Mouse (Mus musculus): Measurements from ENCODE around the gene Camta1. TPM values are rescaled to one million over a fixed set of nuclear protein-coding genes. Genes with fewer than 3 reads are reported as not detected.

The Camta1 gene
- total RNA-seq, 1 experiment, result 9.3 TPM

DNA sequence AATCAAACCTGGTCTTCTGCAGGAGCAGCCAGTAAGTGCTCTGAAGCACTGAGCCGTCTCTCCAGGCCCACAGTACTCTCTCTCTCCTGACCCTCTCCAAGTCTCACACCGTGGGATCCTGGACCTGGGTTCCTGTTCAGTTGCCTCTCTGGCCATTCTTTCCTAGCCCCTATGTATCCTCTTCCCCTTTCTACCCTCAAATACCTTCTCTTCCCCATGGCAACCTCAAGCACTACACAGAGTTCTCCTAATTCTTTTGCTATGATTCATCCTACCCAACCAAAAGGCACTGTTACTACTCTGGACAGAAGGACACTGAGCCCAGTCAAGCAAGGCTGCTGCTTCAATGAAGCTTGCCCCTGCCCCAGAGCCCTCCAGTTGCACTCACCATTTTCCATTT is 19.1 kb downstream of the Camta1 start:
- Histone ChIP-seq H3K27ac (ENCODE audit: insufficient read depth, low read depth, low read length, poor library complexity, severe bottlenecking) (no peak overlapping the region), H3K36me3 (ENCODE audit: control insufficient read depth, insufficient read depth, low read length, poor library complexity, severe bottlenecking) (peaks cover 2% of the 10 kb centered on the region; the same call in 1 of the 2 replicates), H3K9me3 (ENCODE audit: control insufficient read depth, insufficient read depth, low read depth, low read length) (no peaks in the 10 kb centered on the region), H3K4me3 (ENCODE audit: insufficient read depth in 1 of 2, low read depth in 1 of 2, low read length in 2 of 2, poor library complexity in 1 of 2, severe bottlenecking in 1 of 2) (no peak overlapping the region), H3K9ac (ENCODE audit: insufficient read depth, low read depth, low read length, poor library complexity, severe bottlenecking) (no peak overlapping the region), H3K4me1 (ENCODE audit: control insufficient read depth in 2 of 2, insufficient read depth in 2 of 2, low read length in 2 of 2, poor library complexity in 1 of 2) (no peaks in the 10 kb centered on the region; a peak in 1 of 4 replicates)
- TF ChIP-seq HCFC1 (IDR thresholded peaks at IDR 0.05; ENCODE audit: borderline replicate concordance, insufficient read depth, low read length), result no peak
- TF ChIP-seq ZC3H11A (IDR thresholded peaks at IDR 0.05; ENCODE audit: borderline replicate concordance, low read depth, low read length), result no peak
- in situ Hi-C loops (cut with MboI; ENCODE audit: low sequenced_read_pairs in 2 of 2, unreplicated experiment in 2 of 2), result no loop called here
- no peak for DNase-seq (ENCODE audit: low read depth, low spot score)

DNA sequence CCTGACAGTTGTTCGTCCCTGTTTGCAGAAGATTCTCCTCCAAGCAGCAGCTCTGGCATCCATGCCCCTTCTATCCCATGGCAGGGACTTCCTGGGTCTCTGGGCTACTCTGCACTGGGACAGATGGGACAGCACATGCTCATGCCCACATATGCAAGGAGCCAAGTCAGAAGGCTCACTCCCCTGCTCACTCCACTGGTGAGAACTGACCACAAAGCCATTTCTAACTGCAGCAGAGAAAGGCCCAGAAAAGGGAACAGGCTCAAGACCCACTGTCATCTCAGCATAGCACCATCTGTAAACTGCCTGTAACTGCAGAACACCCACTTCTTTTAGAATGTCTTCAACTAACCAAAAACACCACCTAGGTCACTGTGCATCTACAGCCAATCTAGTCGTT is 23.2 kb downstream of the Camta1 start:
- no peak for DNase-seq (ENCODE audit: low read depth, low spot score)
- in situ Hi-C loops (cut with MboI; ENCODE audit: low sequenced_read_pairs in 2 of 2, unreplicated experiment in 2 of 2), result no loop called here

DNA sequence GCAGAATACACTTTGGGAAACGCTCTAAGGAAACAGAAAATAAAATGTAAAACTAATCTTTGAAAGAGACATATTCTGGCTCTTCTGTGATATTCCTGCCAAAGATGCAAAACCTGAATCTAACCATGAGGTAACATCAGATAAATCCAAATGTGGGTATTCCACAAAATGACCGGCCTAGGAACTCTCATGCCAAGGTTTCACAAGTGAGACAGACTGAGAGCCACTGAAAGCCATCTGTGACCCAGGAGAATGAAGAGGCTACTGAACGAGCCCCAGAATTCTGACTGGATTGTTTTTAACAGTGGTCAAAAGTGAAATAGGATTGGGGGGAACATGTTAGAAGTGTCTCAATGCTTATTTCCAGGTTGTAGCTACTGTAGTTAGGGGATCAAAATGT is 25.8 kb downstream of the Camta1 start:
- no peak for DNase-seq (ENCODE audit: low read depth, low spot score)
- no peak overlapping the region for H3K9ac ChIP-seq (ENCODE audit: insufficient read depth, low read depth, low read length, poor library complexity, severe bottlenecking)
- H3K4me3 ChIP-seq (ENCODE audit: insufficient read depth in 1 of 2, low read depth in 1 of 2, low read length in 2 of 2, poor library complexity in 1 of 2, severe bottlenecking in 1 of 2), result no peak overlapping the region
- no peak overlapping the region for H3K27ac ChIP-seq (ENCODE audit: insufficient read depth, low read depth, low read length, poor library complexity, severe bottlenecking)
- no peaks in the 10 kb centered on the region for H3K4me1 ChIP-seq (ENCODE audit: control insufficient read depth in 2 of 2, insufficient read depth in 2 of 2, low read length in 2 of 2, poor library complexity in 1 of 2)
- in situ Hi-C loops (cut with MboI; ENCODE audit: low sequenced_read_pairs in 2 of 2, unreplicated experiment in 2 of 2), result no loop called here
- no peaks in the 10 kb centered on the region for H3K9me3 ChIP-seq (ENCODE audit: control insufficient read depth, insufficient read depth, low read depth, low read length)
- TF ChIP-seq CHD2 (IDR thresholded peaks at IDR 0.05; ENCODE audit: low read depth, low read length) (no peak), ZNF384 (IDR thresholded peaks at IDR 0.05; ENCODE audit: low read depth, low read length) (no peak), HCFC1 (IDR thresholded peaks at IDR 0.05; ENCODE audit: borderline replicate concordance, insufficient read depth, low read length) (no peak), MAFK (IDR thresholded peaks at IDR 0.05; ENCODE audit: insufficient read depth, low read depth, low read length) (no peak), ZC3H11A (IDR thresholded peaks at IDR 0.05; ENCODE audit: borderline replicate concordance, low read depth, low read length) (no peak)
- no peaks in the 10 kb centered on the region; the same call in 1 of the 2 replicates for H3K36me3 ChIP-seq (ENCODE audit: control insufficient read depth, insufficient read depth, low read length, poor library complexity, severe bottlenecking)

More for the DNA sequence above, 23.2 kb downstream of the Camta1 start:
- H3K4me1 ChIP-seq (ENCODE audit: control insufficient read depth in 2 of 2, insufficient read depth in 2 of 2, low read length in 2 of 2, poor library complexity in 1 of 2), result no peaks in the 10 kb centered on the region; a peak in 1 of 4 replicates
- H3K36me3 ChIP-seq (ENCODE audit: control insufficient read depth, insufficient read depth, low read length, poor library complexity, severe bottlenecking), result peaks cover 2% of the 10 kb centered on the region; the same call in 1 of the 2 replicates
- H3K9me3 ChIP-seq (ENCODE audit: control insufficient read depth, insufficient read depth, low read depth, low read length), result no peaks in the 10 kb centered on the region
- H3K9ac ChIP-seq (ENCODE audit: insufficient read depth, low read depth, low read length, poor library complexity, severe bottlenecking), result no peak overlapping the region
- no peak overlapping the region for H3K27ac ChIP-seq (ENCODE audit: insufficient read depth, low read depth, low read length, poor library complexity, severe bottlenecking)
- H3K4me3 ChIP-seq (ENCODE audit: insufficient read depth in 1 of 2, low read depth in 1 of 2, low read length in 2 of 2, poor library complexity in 1 of 2, severe bottlenecking in 1 of 2), result no peak overlapping the region
- TF ChIP-seq ZC3H11A (IDR thresholded peaks at IDR 0.05; ENCODE audit: borderline replicate concordance, low read depth, low read length) (no peak), ZNF384 (IDR thresholded peaks at IDR 0.05; ENCODE audit: low read depth, low read length) (no peak), MAFK (IDR thresholded peaks at IDR 0.05; ENCODE audit: insufficient read depth, low read depth, low read length) (no peak), HCFC1 (IDR thresholded peaks at IDR 0.05; ENCODE audit: borderline replicate concordance, insufficient read depth, low read length) (no peak), CHD2 (IDR thresholded peaks at IDR 0.05; ENCODE audit: low read depth, low read length) (no peak)

DNA sequence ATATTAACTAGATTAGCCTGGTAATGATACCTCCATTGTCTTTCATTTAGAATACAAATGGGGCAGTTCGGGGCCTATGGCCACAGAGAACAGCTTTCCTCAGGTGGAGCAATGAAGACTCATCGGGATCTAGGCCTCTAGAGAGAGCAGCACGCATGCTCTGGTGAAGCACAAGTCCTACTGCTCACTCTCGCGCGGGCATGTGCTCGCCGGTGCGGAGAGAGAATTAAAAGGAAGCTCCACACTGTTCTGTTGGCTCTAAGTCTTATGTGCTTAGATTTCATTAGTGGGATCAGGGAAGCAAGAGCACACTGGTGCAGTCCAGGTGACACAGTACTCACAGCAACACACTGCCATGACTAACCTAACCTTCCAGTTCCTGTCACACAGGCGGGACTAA is 27.1 kb downstream of the Camta1 start:
- H3K27ac ChIP-seq (ENCODE audit: insufficient read depth, low read depth, low read length, poor library complexity, severe bottlenecking), result no peak overlapping the region
- no peak overlapping the region for H3K4me3 ChIP-seq (ENCODE audit: insufficient read depth in 1 of 2, low read depth in 1 of 2, low read length in 2 of 2, poor library complexity in 1 of 2, severe bottlenecking in 1 of 2)
- in situ Hi-C loops (cut with MboI; ENCODE audit: low sequenced_read_pairs in 2 of 2, unreplicated experiment in 2 of 2), result no loop called here
- TF ChIP-seq ZNF384 (IDR thresholded peaks at IDR 0.05; ENCODE audit: low read depth, low read length), result no peak
- TF ChIP-seq HCFC1 (IDR thresholded peaks at IDR 0.05; ENCODE audit: borderline replicate concordance, insufficient read depth, low read length), result no peak
- TF ChIP-seq ZC3H11A (IDR thresholded peaks at IDR 0.05; ENCODE audit: borderline replicate concordance, low read depth, low read length), result no peak
- TF ChIP-seq MAFK (IDR thresholded peaks at IDR 0.05; ENCODE audit: insufficient read depth, low read depth, low read length), result no peak
- TF ChIP-seq CHD2 (IDR thresholded peaks at IDR 0.05; ENCODE audit: low read depth, low read length), result no peak
- DNase-seq (ENCODE audit: low read depth, low spot score), result no peak
- H3K36me3 ChIP-seq (ENCODE audit: control insufficient read depth, insufficient read depth, low read length, poor library complexity, severe bottlenecking), result no peaks in the 10 kb centered on the region; the same call in 1 of the 2 replicates
- H3K9ac ChIP-seq (ENCODE audit: insufficient read depth, low read depth, low read length, poor library complexity, severe bottlenecking), result no peak overlapping the region
- no peaks in the 10 kb centered on the region for H3K4me1 ChIP-seq (ENCODE audit: control insufficient read depth in 2 of 2, insufficient read depth in 2 of 2, low read length in 2 of 2, poor library complexity in 1 of 2)
- no peaks in the 10 kb centered on the region for H3K9me3 ChIP-seq (ENCODE audit: control insufficient read depth, insufficient read depth, low read depth, low read length)

DNA sequence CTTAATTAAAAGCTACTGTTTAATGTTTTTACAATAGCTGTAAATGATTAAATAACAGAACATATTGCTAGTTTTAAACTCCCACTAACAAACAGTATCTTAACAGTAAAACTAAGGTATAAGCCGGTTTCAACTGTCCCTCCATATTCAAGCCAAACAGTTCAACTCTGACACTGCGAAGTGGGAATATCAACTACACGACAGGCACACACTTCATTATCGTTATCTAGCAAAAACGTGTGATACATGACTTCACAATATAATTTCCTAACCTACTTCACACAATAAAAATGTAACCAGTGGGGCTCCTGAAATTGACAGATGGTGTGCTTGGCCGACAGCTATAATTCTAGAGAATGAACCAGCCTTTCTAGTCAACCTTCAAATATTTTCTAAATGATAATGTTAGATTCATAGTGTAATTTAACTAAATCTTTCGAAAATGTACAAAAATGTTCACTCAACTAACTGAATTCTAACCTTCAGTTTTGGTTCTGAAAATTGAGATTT is 27.7 kb downstream of the Camta1 start:
- DNase-seq (ENCODE audit: low read depth, low spot score), result no peak
- Histone ChIP-seq H3K4me3 (ENCODE audit: insufficient read depth in 1 of 2, low read depth in 1 of 2, low read length in 2 of 2, poor library complexity in 1 of 2, severe bottlenecking in 1 of 2) (no peak overlapping the region), H3K9ac (ENCODE audit: insufficient read depth, low read depth, low read length, poor library complexity, severe bottlenecking) (no peak overlapping the region), H3K4me1 (ENCODE audit: control insufficient read depth in 2 of 2, insufficient read depth in 2 of 2, low read length in 2 of 2, poor library complexity in 1 of 2) (no peaks in the 10 kb centered on the region), H3K36me3 (ENCODE audit: control insufficient read depth, insufficient read depth, low read length, poor library complexity, severe bottlenecking) (peaks cover 3% of the 10 kb centered on the region; the same call in 1 of the 2 replicates), H3K27ac (ENCODE audit: insufficient read depth, low read depth, low read length, poor library complexity, severe bottlenecking) (no peak overlapping the region), H3K9me3 (ENCODE audit: control insufficient read depth, insufficient read depth, low read depth, low read length) (no peaks in the 10 kb centered on the region)
- in situ Hi-C loops (cut with MboI; ENCODE audit: low sequenced_read_pairs in 2 of 2, unreplicated experiment in 2 of 2), result no loop called here
- TF ChIP-seq MAFK (IDR thresholded peaks at IDR 0.05; ENCODE audit: insufficient read depth, low read depth, low read length) (no peak), HCFC1 (IDR thresholded peaks at IDR 0.05; ENCODE audit: borderline replicate concordance, insufficient read depth, low read length) (no peak), CHD2 (IDR thresholded peaks at IDR 0.05; ENCODE audit: low read depth, low read length) (no peak), ZNF384 (IDR thresholded peaks at IDR 0.05; ENCODE audit: low read depth, low read length) (no peak), ZC3H11A (IDR thresholded peaks at IDR 0.05; ENCODE audit: borderline replicate concordance, low read depth, low read length) (no peak)

Data from ES-E14 (cell line).